Mouse (Mus musculus) retina, postnatal 7 days (tissue): ENCODE results near the gene Apol6.

Source experiments
- DNase-seq: peaks from one replicate; pipeline ENCODE4 v3.0.0-alpha.2; 2012; ENCODE audit warnings: low read depth, low spot score

The Apol6 gene

DNA sequence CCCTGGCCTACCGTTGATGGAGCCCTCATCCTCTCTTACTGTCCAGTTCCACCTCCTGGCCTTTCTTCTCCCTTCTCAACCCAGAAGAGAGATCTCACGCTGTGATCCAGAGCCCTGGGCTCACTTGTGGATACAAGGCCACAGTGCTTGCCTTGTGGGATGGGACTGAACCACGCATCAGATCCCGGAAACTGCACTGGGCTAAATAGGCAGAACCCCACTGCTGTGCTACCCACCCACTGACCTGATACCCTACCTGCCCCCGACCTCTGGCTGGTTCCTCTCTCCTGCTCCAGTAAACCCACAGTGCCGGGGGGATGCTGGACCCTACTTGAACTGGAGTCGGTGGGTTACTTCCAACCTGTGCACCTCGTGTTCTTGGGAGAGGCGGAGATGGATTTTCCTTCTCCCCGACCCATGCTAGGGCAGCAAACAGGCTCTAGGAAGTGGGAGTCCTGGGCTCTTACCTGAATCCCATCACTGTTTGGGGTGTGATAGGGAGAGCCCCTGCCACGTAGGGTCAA is 26.3 kb downstream of the Apol6 start:
- DNase-seq = no peak

DNA sequence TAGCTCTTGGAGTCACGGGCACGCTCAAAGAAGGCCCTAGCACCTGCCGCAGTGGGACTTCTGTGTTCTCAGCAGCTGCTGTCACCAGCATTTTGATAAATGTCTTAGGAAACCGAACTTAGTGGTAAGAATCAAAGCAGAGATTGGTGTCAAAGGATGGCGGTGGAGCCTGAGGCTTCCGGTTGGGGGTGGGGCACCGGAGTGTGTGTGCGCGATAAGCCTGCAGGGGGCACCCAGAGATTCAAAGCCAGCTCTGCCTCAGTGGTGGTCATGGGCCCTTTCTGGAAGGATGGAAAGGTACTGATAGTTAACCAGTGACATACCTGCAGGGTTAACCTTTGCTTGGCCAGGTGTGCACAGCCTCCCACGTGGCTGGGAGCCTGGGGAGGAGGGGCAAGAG is 27.0 kb downstream of the Apol6 start:
- no peak for DNase-seq

DNA sequence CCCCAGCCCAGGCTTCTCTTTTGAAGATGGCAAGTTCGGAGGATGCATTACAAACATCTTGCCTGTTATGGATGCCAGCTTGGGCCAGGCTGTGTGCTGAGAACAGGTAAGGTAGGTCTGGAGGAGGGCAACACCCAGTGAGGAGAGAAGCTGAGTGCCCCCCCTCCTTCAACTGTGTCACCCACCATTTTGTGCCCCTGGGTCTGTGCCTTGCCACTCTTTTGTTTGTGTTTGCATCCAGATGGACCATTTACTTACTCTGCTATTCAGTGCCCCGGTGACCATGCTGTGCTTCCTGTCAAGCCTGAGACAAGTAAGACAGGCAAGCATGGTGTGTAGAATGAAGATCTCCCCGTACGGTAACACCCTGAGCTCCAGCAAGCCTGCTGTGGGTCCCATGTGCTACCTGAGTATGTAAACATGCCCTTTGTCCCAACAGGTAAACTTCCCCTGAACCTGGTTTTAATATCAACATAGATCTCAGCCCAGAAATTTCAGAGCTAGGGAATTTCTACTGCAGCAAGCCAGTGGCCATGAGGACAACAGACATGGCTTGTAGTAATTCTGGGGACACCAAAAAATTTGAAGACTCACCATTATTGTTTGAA is 28.1 kb downstream of the Apol6 start:
- DNase-seq = no peak

DNA sequence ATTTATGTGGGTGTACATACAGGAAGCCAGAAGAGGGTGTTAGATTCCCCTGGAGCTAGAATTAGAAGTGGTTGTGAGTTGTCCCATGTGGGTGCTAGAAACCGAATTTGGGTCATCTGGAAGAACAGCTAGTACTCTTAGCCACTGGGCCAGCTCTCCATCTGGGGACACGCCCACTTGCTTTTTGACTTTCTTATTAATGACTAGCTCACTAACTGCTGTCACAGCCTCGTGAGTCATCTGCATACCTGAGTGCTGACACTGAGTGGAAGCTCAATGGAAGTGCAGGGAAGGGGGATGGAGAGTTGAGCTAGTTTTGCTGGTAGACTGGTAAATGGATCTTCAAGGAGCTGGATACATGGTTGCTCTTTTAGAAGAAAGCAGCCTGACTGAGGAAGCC is 32.0 kb downstream of the Apol6 start:
- no peak for DNase-seq

DNA sequence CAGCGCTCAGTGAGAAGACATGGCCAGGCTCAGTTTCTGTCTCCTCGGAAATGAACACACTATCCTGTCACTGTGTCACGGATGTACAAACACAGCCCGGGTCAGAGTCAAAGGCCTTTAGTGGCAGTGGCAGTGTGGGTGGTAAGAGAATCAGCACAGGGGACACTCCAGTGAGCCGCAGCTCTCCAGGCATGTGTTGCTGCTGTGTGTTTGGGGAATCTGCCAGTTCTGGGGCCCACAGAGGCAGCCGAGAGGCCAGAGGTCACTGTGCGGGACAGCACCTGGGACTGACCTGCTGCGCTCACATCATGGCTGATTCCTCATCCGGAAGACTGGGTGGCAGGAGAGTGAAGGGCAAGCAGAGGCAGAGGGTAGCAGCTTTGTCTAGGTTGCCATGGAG is 33.4 kb downstream of the Apol6 start:
- no peak for DNase-seq

DNA sequence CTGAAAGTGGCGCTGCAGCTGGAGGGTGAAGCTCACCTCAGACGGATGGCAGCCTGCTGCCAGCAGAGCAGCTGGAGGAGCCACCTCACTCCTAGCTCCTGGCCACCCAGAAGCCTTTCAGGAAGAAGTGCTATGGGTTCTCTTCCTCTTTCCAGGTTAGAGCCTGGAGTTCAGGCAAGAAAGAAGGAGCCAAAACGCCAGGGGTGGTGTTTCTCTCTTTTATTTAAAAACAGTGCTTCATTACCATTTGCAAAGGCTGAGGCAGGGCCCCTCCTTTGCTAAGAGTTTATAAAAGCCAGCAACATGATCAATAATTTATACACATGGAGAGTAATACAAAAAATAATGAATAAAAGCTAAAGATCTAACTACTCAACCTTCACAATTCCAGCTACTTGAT is 34.3 kb downstream of the Apol6 start:
- no peak for DNase-seq

DNA sequence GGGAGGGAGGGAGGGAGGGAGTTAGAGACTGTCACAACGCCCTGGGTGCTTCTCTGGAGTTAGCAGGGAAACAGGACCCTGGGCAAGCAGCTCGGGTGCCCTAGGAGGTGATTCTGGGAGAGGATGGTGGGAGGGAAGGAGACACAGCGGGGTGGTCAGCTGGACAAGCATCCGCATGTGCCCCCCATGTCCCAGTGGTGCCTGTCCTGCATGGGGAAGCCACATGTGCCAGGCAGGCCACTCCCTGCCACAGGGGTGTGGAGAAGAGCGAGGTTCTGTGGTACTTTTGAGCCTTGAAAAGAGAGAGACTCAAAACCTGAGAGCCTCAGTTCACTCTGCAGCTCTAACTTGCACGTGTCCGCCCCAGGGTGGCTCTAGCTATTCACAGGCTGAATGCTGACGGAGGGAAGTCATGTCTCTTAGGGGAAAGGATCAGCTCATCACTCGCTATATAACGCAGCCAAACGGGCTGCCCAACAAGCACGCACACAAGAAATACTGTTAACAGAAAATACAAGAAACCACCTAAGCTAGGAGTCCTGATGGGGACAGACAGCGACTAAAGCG is 34.8 kb downstream of the Apol6 start:
- DNase-seq = no peak

DNA sequence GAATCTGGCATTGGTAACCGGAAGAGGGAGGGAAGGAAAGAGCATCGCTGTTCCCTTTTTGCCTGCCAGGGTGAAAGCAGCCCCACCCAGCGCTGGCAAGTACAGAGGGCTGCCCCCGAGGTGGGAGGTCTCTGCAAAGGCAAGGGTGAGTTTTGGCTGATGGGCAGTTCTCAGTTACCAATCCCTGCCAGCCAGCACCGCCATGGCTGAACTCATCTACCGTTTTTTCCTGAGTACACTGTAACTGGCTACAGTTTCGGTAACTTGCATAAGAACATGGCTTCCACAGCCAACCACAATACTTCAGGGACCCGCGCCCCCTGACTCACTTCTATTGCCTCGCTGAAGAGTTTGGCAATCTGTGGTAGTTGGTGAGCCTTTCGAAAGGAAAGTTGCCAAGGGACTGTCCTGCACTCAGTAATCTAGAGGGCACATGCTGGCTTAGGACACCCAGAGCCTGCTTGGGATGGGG is 35.4 kb downstream of the Apol6 start:
- no peak for DNase-seq

DNA sequence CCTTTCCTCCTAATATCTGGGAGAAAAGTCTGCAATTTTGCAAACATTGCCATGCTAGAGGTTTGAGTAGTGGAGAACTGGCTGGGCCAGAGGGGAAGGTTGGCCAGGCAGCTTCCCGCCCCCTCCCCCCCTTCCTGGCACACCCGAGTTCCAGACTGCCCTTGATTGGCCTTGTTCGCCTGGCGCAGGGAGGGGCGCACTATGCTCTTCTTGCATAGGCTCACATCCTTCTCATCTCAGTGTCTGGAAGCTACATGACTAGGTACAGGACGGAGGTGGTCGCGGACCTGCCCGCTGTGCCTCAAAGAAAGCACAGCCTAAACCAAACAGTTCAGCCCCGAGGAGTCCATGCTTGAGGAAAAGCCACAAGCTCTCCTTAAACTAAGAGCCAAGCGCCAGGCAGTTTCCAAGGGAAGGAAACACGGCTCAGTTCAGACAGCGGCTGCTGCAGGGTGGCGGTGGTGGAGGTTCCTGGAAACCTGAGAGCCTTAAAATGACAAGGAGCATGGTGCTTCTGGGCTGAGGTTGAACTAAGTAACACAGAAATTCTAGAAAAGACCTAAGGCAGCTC is 36.2 kb downstream of the Apol6 start:
- DNase-seq = no peak

DNA sequence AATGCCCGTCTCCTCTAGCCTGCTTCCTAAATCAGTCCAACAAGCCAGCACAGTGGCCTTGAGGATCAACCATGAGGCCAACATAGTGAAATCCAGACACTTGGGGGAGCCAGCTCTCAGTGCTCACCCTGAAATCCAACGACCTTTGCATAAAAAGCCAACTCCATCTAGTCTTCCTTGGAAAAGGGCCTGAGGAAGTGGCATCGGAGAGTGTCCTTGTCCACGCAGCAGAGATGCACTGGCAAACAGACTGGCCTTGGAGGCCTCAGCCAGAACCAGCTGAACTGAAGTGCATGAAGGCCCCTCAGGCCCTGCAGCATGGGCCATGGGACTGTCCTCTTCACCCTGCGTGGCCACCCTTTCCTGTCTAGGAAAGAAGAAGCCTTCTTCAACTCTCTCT is 36.9 kb downstream of the Apol6 start:
- no peak for DNase-seq

DNA sequence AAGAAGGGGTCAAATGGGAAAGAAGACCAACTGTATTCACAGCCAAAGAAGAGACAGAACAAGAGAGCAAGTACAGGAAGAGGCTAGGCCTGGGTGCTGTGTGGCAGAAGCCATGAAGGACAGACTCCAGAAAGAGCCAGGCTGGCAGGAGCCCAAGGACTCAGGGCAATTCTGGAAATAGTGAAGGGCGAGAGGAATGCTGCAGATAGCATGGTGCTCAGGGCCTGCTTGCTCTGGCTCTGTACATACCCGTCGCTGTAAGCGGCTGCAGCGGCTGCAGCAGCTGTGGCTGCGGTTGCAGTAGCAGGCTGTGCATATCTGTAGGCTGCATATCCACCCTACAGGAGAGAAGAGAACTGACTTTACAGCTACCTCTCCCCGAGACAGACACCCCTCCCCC is 41.3 kb downstream of the Apol6 start:
- DNase-seq = no peak

DNA sequence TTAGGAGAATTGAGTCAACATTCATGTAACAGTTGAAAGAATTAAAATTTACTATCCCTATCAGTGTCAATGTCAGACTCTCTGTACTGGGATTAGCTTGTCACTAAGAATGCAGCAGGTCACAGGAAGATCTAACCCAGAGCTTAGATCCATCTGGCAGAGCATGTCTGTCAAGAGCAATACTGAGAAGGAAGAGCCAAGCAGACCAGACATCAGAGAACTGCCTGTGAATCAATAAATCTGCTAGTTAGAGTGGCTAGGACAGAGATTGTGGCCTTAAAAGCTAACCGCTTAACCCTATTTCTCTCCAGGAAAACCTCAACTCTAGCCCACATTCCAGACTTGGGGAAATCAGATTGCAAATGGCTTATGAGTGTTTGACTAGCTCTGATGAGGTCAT is 42.0 kb downstream of the Apol6 start:
- no peak for DNase-seq

DNA sequence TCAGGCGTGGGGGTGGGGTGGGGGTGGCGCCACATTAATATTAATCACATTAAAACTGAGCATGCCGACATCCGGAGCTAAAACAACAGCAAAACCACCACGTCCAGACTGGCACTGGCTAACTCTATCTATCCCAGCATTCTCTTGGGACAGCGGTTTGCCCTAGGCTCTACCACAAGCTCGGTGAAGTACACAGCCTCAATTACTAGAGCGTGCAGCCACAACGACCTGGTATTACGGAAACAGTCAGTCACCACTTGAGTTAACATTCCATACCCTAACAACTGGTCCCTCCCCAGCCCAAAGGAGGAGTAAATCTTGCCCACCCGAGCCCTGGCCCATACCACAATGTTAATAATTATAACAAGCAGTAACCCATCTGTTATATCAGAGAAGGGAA is 44.7 kb downstream of the Apol6 start:
- no peak for DNase-seq

DNA sequence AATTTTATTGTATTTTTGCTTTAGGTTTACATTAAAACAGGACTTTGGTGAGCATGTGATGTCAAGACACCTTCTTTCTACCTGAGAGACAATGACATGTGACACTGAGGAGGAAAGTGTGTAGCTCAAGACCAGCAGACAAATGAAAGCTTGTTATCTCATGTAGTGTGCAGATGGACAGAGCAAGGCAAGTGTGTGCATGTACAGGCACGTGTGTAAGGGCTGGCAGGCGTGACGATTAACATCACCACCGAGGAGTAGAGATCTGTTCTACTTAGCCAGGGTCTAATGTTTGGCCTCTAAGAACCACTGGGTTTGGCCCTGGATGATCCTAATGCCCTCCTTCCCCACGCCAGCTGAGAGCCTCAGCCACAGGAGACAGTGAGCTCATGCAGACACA is 46.0 kb downstream of the Apol6 start:
- DNase-seq = no peak

DNA sequence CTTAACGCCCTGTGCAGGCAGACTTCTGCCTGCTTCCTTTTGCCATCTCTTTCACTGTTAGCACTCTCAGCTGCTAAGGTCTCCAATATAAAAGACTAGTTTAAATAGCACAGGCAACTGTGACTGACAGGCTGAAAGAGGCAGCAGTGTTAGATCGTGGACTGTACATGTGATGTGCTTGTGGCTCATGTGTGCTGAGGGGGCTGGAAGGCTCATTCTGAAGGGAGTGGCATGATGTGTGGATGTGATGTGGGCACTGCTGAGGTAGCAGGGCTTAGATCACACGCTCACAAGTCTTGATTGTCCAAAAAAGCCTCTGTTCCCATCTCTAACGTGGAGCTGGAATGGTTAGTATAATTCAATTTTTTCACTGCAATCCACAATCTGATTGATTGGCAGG is 46.9 kb downstream of the Apol6 start:
- DNase-seq = no peak

DNA sequence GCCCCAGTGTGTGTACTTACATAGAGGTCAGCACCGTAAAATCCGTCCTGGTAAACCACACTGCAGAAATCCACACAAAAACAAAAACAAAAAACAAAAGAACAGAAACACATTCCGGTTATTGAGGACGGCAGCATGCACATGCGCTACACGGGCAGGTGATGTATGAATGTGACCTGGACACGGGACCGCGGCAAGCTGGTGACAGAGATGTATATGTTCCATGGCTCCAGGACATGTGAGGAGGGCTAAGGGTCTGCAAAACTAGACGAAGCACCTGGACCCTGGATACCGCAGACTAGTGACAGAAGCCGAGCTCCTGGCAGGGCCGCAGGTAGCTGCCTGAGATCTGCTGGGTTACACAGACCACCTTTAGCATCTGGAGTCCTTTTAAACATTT is 49.9 kb downstream of the Apol6 start:
- no peak for DNase-seq

DNA sequence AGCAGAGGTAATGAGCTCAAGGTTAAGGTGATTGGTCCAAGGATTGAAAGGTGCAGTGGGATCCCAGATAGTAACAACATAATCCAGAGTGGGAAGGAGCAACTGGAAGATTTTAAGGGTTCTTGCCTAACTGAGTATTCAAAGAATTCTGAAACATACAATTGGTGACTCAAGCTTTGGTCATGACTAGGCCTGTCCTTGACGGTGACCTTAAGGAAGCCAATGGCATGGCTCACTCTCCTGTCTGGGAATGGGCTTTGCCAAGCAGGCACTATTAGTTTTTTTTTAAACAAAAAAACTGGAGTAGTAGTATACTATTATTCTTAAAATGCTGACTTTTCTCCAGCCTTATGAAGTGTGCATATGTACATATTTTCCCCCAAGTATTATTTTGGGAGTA is 50.7 kb downstream of the Apol6 start:
- DNase-seq = no peak

DNA sequence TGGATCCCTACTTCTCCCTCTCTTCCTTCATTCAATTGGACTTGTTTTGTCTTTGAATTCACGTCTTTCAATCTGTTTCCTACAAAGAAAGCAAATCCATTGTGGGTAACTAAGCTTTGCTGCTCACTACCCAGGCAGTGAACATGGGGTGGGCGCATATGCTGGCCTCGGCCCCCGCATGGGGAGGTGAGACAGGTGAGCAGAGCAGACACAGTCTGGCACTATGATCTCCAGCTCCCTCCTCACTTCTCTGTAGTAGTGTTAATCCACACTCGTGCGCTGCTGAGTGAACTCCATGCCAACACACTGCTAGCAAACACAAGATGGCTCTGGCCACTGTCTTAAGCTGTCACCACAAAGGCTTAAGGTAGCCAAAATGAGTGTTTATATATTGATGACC is 52.8 kb downstream of the Apol6 start:
- no peak for DNase-seq

DNA sequence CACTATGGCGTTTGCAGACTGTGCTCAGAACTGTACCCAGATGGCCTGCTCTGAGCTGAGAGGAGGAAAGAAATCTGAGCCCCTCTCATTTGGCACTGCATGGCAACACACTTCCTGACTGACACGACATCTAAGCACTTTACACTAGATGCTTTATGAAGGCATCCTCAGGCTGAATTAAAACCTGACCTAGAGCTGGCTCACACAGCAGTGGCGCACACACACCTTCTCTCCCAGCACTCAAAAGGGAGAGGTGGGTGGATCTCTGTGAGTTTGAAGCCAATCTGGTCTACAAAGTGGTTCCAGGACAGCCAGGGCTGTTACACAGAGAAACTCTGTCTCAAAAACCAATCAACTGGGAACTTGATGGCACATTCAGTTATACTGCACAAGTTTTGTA is 55.2 kb downstream of the Apol6 start:
- no peak for DNase-seq

DNA sequence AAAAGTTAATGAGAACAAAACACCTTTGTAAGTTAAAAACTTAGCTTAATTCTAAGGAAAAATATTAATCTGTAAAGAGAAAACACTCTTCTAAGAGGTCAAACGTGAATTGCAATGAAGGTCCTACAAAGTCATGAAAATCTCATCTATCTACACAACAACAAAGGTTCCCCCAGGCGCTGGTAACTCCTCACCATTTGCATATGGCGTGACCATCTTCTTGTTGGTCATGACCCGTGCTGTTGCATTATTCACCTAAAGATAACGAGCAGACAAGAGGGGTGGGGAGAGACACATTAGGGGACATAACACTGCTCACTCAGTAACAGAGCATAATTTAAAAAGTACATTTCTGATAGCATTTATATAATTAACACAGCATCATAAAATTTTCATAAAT is 58.2 kb downstream of the Apol6 start:
- DNase-seq = no peak

DNA sequence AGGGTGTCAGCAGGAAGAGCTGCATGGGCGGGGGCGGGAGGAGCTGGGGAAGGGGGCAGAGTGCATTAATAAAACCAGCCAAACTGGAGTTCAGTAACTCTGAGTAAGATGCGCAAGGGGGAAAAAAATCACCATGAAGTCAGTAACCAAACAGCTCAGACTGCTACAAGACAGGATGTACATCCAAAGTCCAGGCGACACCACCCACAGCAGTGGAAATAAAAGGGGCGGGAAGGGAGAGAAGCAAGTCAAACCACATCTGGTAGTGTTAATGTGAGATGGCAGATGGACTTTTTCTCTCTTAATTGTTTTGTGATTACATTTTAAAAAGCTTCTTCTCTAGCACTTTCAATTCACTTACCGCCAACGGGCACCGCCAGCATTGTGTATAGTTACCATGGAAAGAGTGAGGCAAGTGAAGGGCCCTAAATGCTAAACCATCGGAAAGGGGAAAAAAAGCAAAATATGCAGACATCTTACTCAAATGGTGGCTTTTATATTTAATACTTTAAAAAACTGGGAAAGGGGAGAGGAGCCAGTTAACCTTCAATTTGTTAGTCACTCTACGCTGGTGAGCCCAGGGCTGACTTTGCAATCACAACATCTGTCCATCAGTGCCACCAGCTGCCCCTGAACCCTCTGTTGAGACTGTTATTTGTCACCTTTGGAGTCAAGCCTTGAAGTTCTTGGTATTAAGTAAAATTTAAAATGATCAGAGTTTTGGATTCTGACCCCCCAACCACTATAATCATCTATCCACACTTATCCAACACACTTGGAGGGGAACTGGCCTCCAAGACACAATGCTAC is 60.0 kb downstream of the Apol6 start:
- no peak for DNase-seq

DNA sequence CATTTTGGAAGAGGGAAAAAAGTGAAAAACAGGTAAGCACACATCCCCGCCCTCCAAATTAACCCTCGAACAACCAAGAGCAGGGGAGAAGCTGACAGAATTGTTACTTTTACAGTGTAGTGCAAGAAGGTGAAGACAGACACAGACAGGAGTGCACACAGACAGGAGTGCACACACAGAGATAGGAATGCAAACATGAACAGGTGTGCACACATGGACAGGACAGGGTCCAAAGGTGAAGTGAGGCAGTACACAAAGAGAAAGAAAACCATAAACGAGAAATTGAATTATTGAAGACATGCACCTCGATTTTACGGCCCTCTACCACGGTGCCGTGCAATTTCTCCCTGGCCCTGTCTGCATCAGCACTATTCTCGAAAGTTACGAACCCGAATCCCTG is 60.7 kb downstream of the Apol6 start:
- no peak for DNase-seq
